Mouse (Mus musculus): ENCODE data around the gene Dpm2.

The Dpm2 gene

DNA sequence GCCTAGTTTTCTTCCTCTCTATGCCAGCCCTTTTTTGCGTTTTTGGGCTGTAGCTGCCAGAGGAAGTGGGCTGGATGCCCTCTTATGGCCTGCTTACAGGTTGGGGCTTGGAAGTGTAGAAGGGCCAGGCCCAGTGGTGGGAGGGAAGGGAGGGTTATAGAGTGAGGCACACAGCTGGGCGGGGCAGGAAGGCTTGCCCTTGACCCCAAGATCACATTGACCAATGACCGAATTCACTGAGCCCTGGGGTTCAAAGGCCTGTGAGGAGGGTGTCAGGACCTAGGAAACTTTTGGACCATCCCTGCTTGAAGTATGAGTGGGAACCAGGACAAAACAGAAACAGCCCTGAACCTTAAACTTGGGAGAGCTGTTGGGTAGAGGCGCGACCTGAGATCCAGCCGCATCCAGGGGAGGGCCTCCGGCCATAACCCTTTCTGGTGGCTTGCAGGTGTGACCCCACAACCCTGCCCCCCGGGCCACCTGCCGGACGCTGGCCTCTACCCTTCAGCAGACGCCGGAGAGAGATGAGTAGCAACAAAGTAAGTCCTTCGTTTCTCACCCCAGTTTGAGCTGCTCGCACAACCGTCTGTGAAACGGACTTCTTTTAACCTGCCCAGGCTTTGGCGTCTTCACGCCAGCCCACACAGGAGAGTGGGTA is 38.2 kb downstream of the Dpm2 start:
- DNase-seq (ENCODE audit: low spot score in 2 of 2): no peak

DNA sequence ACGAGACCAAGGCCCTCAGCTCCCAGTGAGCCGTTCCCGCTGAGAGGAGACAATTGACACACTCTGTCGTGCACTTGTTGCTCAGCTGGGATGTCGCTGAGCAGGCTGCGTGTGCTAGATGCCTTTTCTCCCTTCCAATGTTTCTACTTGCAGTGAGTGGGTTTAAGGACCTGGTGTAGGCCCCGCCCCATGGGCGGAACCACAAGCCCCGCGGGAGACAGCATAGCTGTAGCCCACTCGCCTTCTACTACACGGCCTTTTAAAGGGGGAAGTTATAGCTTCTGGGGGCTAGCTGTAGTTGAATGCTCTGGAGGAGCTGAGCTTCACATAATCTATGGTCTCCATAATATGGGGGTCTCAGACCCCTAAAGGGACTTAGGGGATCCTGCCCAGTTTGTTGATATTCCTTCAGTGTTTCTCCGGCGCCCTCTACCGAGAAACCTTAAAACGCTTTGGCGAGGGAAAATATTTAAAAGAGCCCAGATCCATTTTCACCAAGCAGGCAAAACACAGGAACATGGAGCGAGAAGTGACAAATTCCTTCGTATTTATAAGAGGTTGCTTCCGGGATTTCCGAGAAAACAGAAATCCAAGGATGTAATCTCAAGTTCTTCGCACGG is 40.1 kb downstream of the Dpm2 start:
- peak in 1 of 2 experiments; percentile 55 for DNase-seq (ENCODE audit: low spot score in 2 of 2)

- no peak for DNase-seq (ENCODE audit: low spot score in 2 of 2)
Observed at GRCm38 (mm10) chr2:32612274-32612673, 41.6 kb downstream of the Dpm2 start.

DNA sequence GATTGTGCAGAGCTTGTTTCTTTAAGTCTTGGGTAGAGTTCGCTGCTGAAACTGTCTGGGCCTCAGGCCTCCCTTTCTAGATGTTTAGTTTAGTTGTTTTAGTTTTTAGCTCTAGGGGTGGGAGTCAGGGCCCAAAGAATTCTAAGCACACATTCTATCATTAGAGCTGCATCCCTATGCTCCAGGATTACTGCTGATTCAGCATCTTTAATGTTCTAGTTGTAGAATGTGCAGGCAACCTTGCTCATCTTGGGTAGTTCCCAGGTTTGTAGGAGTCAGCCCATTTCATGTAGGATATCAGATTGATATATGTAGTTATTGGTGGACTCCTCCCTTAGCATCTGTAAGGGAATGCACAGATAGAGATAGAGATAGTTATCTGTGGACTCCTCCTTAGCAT is 46.5 kb downstream of the Dpm2 start:
- DNase-seq (ENCODE audit: low spot score in 2 of 2): no peak

DNA sequence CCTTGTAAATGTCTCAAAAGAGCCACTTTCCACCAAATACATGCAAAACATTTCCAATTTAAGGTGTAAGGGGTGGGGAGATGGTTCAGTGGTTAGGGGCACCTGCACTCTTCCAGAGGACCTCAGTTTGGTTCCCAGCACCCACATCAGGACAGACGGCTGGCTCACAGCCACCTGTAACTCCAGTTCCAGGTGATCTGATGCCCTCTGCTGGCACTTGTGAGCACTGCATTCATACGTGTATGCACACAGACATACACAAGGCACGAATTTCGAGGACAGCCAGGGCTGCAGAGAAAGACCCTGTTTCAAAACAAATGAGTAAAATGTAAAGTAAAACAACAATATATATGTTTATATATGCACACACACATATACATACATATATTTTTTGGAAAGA is 46.9 kb downstream of the Dpm2 start:
- DNase-seq (ENCODE audit: low spot score in 2 of 2): no peak

DNA sequence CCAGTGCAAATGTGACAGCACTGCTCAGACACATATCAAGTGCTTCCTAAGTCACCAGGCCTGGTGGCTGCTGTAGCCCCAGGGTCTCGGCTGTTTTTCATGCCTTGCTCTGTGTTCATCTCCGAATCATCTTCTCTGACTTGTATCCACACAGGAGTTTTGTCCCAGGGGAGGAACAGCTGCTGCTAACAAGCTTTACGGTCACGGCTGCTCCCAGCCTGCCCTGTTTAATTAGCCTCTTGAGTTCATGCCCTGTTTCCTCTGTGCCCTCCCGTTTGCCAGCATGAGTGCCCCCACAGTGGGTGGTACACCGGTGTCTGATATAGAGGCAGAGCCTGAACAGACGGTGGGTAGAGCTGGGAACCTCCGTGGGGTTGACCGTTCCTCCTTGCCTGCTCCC is 47.4 kb downstream of the Dpm2 start:
- DNase-seq (ENCODE audit: low spot score in 2 of 2): no peak

DNA sequence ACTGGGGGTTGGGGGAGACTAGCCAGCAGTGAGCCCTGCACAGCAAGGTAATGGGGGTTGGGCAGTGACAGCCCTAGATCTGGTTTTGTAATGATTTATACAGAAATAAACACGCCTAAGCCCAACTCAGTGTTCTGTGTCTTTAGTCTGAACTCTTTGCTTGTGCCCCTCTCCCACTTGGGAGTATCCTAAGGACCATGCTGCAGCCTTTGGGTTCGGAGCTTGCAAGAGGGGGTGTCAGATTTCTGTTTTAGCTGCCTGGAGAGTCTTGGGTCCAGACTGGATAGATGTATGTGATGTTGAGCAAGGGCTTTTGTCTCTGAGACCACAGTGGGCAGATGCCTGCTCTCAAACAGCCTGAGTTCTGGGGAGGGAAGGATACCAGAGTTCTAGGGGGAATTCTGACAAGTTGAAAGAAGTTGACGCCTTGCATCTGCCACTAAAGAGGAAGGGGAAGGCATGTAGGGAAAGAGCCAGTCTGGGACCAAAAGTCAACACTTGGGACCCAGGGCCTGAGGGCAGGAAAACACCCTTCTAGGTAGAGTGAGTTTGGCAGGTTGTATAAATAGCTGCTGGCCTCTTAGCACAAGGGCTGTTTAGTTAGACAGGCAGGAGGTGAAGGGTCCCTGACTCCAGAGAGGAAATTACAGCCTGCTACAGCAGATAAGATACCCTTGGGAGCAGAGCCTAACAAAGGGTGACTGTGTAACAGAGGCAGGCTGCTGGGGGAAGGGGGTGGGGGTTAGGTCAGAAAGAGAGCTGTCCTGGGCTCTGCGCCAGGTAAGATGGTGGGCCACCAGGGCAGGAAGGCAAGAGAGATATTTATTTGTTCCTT is 50.2 kb downstream of the Dpm2 start:
- DNase-seq (ENCODE audit: low spot score in 2 of 2): no peak

- DNase-seq (ENCODE audit: low spot score in 2 of 2): no peak
Observed at GRCm38 (mm10) chr2:32621517-32621859, 50.8 kb downstream of the Dpm2 start, which contains the start of gene Ak1. TSS of gene Ak1 (plus strand) at chr2:32621758.

Measured in left cerebral cortex, adult 9 months (tissue).